Mouse (Mus musculus) stomach, postnatal 0 days (tissue): Measurements from ENCODE around the gene Phip.

ENCODE experiments used
- CTCF ChIP-seq: IDR thresholded peaks from 2 replicates; pipeline ENCODE4 v1.5.1; 2016; ENCODE audit warnings: antibody characterized with exemption, low read depth, mild to moderate bottlenecking, moderate library complexity
- EP300 ChIP-seq: optimal IDR thresholded peaks from 2 replicates; pipeline ENCODE3; 2016; ENCODE audit warnings: antibody characterized with exemption

- no peak for TF ChIP-seq CTCF
- TF ChIP-seq EP300, result no peak
Measured at GRCm38 (mm10) chr9:82826426-82826825, 148.9 kb downstream of the Phip start.
